Mouse (Mus musculus) E14TG2a.4 (cell line): Measurements from ENCODE around the gene Impdh2.
"Not testable (repeated sequence)": the region's sequence is repeated elsewhere in the genome, so short reads cannot be mapped to it uniquely, and the experiment has no call there.

Experiments used
- H3K27me3 ChIP-seq: 2 replicates; pipeline ENCODE4 v1.6.1; 2014; ENCODE audit warnings: low read length, control low read depth; ENCODE audit not compliant: insufficient read depth
- H3K36me3 ChIP-seq: 2 replicates; pipeline ENCODE4 v1.6.1; 2014; ENCODE audit warnings: low read length, control low read depth; ENCODE audit not compliant: insufficient read depth
- H3K4me1 ChIP-seq: replicated peaks from 2 replicates; pipeline ENCODE4 v1.6.1; 2014; ENCODE audit warnings: low read depth, low read length, control low read depth
- H3K4me3 ChIP-seq: replicated peaks from 2 replicates; pipeline ENCODE4 v1.5.1; 2014; ENCODE audit warnings: mild to moderate bottlenecking, low read length
- H3K9me3 ChIP-seq: 2 replicates; pipeline ENCODE4 v1.6.1; 2014; ENCODE audit warnings: low read length, control low read depth
- CTCF ChIP-seq: conservative IDR thresholded peaks from 2 replicates; pipeline ENCODE4 v1.5.1; 2014; ENCODE audit warnings: low read length
- NANOG ChIP-seq: IDR thresholded peaks from 2 replicates; pipeline ENCODE4 v1.6.1; 2014; ENCODE audit warnings: borderline replicate concordance, low read length, mixed read lengths
- POU5F1 ChIP-seq: IDR thresholded peaks from 2 replicates; pipeline ENCODE4 v1.6.1; 2014; ENCODE audit warnings: low read length, borderline replicate concordance

The Impdh2 gene

DNA sequence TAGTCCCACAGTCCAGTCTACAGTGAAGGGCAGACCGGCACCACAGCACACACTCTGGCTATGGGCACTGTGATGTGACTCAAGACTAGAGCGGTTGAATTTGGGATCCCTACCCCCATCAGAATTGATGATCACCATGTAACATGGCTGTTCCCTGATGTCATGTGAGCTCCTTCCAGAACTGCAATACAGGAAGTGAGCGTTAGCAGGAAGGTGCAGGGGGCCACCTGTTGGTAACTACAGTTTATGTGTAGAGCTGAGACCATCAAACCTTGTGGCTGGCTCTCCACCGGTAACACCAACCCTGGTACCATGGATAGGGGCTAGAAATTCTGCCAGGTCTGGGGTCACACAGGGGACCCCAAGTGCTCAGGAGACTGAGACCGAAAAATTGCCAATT, 29.1 kb downstream of the Impdh2 start:
- H3K36me3 ChIP-seq, result peaks cover 10% of the 10 kb centered on the region; the same call in 1 of the 2 replicates
- no peaks in the 10 kb centered on the region for H3K9me3 ChIP-seq
- H3K27me3 ChIP-seq, result no peaks in the 10 kb centered on the region
- H3K4me3 ChIP-seq, result no peak overlapping the region
- TF ChIP-seq POU5F1 (no peak), CTCF (0 out of 2 replicates have a peak, but pooled peaks have one; percentile 1)
- peaks cover 85% of the 10 kb centered on the region for H3K4me1 ChIP-seq

DNA sequence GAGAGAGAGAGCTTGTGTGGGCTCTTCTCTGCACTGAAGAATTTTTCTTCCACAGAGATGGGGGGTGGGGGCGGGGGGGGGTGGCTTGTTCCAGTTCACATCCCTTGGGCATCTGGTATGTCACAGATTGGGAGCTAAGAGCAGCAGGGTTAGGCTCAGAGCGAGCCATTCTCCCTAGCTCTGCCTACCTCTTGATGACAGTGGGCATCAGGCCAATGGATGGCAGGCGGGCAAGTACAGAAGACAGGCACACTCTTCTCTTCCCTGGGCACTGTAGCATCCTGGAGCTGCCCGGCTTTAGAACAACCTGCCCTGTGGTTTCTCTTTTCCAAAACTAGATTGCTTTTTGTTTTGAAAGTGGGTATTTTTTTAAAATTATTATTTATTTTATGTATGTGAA, 31.4 kb downstream of the Impdh2 start:
- peaks cover 6% of the 10 kb centered on the region for H3K27me3 ChIP-seq
- H3K9me3 ChIP-seq, result no peaks in the 10 kb centered on the region
- peaks cover 73% of the 10 kb centered on the region for H3K4me1 ChIP-seq
- no peak overlapping the region for H3K4me3 ChIP-seq
- peaks cover 21% of the 10 kb centered on the region for H3K36me3 ChIP-seq
- no peak for TF ChIP-seq NANOG
- no peak for TF ChIP-seq POU5F1
- no peak for TF ChIP-seq CTCF

DNA sequence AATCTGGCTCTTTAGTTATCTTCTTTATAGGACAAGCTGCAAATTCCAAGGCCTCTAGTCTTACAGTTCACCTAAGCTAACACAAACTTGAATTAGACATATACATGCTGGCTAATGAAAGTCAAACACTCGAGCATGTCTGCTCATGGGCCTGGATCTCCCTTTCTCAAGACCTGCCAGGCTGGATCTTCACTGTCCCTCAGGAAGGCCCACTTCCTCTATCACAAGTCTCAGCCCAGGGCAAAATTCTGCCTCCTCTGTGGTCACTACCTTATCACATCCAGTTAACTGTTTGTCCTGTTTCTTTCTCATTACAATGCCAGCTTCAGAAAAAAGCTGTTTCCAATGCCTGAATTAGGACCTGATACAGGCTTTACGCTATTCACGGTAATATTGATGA, 34.3 kb downstream of the Impdh2 start:
- Histone ChIP-seq H3K9me3 (no peaks in the 10 kb centered on the region), H3K36me3 (peaks cover 18% of the 10 kb centered on the region), H3K4me3 (no peak overlapping the region), H3K4me1 (peaks cover 57% of the 10 kb centered on the region), H3K27me3 (peaks cover 18% of the 10 kb centered on the region)
- no peak for TF ChIP-seq CTCF
- no peak for TF ChIP-seq POU5F1

DNA sequence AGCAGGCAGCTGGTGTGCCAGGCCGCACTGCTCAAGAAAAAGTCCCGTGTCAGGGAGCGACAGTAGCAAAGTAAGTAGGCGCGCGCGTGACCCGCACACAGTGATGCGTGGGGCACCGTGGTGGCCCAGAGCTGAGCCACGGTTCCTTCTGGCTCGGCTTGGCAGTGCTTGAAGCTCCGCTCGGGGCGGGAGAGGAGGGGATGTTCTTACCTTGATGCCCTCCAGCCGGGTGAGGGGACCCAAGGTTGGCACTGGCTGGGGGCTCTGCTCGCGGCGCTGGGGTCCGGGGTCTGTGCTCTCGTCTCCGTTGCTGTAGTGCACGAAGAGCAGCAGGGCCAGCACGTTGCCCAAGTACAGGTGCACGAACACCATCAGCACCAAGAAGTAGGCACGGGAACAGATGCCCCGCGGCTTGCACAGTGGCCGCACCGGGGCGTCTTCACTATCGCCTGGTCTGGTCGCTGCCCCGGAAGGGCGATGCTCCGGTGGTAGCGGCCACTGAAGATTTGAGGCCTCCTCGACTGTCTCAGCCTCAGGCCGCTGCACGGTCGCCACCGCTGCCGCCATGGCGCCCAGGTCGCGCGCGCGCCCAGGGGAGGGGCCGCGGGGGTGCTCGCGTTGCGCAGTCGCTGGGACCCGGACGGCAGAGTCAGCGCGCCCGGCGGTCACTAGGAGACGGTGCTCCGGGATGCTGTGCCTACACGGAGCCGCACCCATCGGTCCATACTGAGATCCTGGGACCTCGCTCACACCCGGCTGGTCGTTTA, 37.1 kb downstream of the Impdh2 start, which contains the start of gene P4htm:
P4htm (minus strand) TSS at position 670 of the 767 bp plus-strand sequence.
- no peak for TF ChIP-seq NANOG
- TF ChIP-seq CTCF, result no peak
- no peak for TF ChIP-seq POU5F1

DNA sequence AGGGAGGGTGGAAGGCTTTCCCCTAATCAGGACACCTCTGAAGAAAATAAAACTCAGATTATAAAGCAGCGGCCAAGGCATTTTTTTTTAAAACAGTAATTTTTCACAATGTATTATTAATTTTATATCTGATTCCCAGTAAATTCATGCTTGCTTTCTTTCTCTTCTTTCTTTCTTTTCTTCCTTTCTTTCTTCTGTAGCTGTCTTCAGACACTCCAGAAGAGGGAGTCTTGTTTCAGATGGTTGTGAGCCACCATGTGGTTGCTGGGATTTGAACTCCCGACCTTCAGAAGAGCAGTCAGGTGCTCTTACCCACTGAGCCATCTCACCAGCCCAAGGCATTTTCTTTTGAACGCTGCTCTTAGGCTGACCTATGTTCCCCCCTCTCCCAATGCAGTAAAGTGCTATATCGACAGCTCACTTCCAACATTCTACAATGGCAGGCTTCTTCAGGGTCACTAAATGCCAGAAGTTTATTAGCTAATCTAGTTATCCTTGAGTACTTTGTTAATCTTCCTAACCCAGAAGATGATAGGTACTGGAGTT, 39.0 kb downstream of the Impdh2 start:
- H3K27me3 ChIP-seq, result peaks cover 18% of the 10 kb centered on the region
- peaks cover 43% of the 10 kb centered on the region for H3K36me3 ChIP-seq
- TF ChIP-seq POU5F1 (no peak), NANOG (no peak), CTCF (no peak)
- peaks cover 44% of the 10 kb centered on the region for H3K4me1 ChIP-seq
- H3K4me3 ChIP-seq, result no peak overlapping the region
- H3K9me3 ChIP-seq, result no peaks in the 10 kb centered on the region

More for the DNA sequence above, 37.1 kb downstream of the Impdh2 start, which contains the start of gene P4htm:
- H3K9me3 ChIP-seq, result no peaks in the 10 kb centered on the region
- H3K4me1 ChIP-seq, result peaks cover 39% of the 10 kb centered on the region
- peaks cover 29% of the 10 kb centered on the region for H3K36me3 ChIP-seq
- H3K27me3 ChIP-seq, result peaks cover 18% of the 10 kb centered on the region
- peak within 1 kb of the TSS; percentile 86 for H3K4me3 ChIP-seq

DNA sequence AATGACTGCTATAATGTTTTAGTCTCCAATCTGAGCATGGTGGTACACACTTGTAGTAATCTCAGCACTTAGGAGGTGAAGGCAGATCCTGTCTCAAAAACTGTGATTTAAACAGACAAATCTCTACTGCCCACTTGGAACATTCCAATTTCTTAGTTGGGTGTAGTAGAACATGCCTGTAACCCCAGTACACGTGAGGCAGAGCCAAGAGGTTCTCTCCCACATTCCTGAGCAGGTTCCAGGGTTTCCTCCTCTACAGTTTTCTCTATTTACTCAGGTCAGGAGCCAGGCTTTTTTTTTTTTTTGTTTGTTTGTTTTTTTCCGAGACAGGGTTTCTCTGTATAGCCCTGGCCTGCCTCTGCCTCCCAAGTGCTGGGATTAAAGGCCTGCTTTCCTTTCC, 39.9 kb downstream of the Impdh2 start:
- Histone ChIP-seq H3K4me1 (peaks cover 53% of the 10 kb centered on the region), H3K27me3 (peaks cover 18% of the 10 kb centered on the region), H3K9me3 (no peaks in the 10 kb centered on the region), H3K4me3 (no peak overlapping the region), H3K36me3 (peaks cover 46% of the 10 kb centered on the region)
- TF ChIP-seq NANOG (no peak), CTCF (no peak), POU5F1 (no peak)

DNA sequence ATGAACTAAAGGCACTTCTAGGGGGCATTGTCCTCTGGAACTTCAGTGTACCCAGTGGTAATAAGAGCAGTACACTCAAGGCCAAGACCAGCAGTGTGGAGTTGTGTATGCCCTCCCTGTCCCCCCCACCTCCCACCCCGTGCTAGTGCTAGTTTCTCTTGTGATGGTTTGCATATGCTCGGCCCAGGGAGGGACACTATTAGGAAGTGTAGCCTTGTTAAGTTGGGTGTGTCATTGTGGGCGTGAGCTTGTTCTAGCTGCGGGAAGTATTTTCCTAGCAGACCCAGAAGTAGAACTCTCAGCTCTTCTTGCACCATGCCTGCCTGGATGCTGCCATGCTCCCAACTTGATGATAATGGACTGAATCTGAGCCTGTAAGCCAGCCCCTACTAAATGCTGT, 41.9 kb downstream of the Impdh2 start:
- no peak overlapping the region for H3K4me3 ChIP-seq
- peaks cover 58% of the 10 kb centered on the region for H3K36me3 ChIP-seq
- H3K27me3 ChIP-seq, result peaks cover 7% of the 10 kb centered on the region
- H3K9me3 ChIP-seq, result no peaks in the 10 kb centered on the region
- TF ChIP-seq NANOG, result no peak
- no peak for TF ChIP-seq CTCF
- TF ChIP-seq POU5F1, result no peak
- peaks cover 55% of the 10 kb centered on the region for H3K4me1 ChIP-seq

DNA sequence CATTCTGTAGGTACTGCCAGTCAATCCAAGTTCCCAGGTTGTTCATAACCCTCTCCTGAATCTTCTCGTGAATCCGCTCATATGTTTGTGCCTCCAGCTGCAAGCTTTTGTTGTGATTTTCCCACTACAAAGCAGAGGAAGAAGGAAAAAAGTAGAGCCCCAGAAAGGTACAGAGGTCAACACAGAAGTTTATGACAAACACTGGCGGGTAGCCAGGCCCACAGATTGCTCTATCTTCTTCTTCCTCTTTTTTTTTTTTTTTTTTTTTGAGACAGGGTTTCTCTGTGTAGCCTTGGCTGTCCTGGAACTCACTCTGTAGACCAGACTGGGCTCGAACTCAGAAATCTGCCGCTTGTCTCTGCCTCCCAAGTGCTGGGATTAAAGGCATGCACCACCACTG, 47.8 kb downstream of the Impdh2 start:
- not testable (repeated sequence) for H3K9me3 ChIP-seq, H3K27me3 ChIP-seq, H3K4me3 ChIP-seq
- H3K4me1 ChIP-seq, result peaks cover 31% of the 10 kb centered on the region
- peaks cover 99% of the 10 kb centered on the region for H3K36me3 ChIP-seq

DNA sequence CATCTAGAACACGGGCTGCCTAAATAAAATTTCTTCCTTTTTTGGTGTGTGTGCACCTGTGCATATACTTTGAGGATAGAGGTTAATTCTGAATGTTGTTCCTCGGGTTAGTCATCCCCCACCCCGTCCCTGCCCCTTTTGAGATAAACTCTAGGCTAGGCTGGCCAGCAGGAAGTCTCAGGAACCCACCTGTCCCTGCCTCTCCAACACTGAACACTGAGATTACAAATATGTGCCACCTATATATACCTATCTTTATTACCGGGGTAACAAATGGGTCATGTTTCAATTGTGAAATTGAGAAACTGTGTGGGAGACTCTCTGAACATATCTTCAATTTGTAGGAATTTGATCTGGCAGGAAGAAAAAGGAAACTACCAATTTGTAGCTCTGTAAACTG, 48.8 kb downstream of the Impdh2 start:
- TF ChIP-seq NANOG, result no peak
- no peak for TF ChIP-seq CTCF
- TF ChIP-seq POU5F1, result no peak
- H3K4me1 ChIP-seq, result peaks cover 29% of the 10 kb centered on the region

More for the DNA sequence above, 48.8 kb downstream of the Impdh2 start:
- H3K4me3 ChIP-seq, result no peak overlapping the region
- peaks cover 99% of the 10 kb centered on the region for H3K36me3 ChIP-seq
- no peaks in the 10 kb centered on the region for H3K27me3 ChIP-seq
- H3K9me3 ChIP-seq, result no peaks in the 10 kb centered on the region
